Mouse (Mus musculus): ENCODE data around the gene Gm37240.

Gene Gm37240

DNA sequence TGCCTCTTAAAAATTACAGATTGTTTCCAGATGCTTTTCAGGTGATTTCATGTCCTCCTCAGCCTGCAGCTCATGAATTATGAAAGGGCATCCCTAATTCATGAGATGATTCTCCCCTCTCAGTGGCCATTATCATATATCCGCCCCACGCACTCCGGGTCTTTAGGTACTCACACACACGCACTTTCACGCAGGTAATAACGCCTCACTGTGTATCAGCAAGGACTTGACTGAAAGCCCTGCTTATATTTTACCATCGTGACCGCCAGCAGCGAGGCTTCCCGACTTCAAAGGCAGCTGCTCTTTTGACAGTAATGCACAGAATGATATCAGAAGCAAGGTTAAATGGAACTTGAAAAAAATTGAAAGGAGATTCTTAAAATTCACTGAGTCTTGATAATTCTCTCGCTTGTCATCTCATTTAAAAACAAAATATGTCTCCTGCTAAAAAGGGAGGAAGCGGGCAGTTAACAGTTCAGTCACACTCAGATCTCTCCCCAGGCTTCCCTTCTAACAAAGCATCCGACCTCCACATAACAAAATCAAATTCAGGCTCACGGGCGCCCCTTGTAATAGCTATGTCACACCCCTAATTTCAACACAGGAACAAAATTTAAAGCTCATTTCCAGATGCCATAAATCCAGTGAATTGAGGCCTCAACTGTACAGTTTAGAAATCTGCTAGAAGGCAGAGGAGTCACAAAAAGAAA lies 66.3 kb downstream of the Gm37240 start:
- DNase-seq = no peak

DNA sequence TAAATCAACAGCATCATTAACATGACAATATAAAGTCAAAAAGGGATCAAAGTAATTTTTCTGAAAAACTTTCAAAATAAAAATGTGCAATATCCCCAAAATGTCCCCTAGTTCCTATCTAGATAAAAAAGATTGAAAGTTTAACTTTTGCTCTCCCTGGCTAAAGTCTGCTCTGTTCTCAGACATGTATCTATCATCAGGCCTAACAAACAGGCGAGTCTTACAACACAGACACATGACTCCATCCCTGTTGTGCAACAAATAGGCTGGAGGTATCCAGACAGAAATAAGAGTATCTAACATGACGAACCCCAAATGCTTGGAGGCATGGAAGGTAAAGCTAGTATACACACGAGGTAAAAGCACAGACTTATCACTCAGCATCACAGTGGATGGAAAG lies 68.0 kb downstream of the Gm37240 start:
- no peak for DNase-seq

DNA sequence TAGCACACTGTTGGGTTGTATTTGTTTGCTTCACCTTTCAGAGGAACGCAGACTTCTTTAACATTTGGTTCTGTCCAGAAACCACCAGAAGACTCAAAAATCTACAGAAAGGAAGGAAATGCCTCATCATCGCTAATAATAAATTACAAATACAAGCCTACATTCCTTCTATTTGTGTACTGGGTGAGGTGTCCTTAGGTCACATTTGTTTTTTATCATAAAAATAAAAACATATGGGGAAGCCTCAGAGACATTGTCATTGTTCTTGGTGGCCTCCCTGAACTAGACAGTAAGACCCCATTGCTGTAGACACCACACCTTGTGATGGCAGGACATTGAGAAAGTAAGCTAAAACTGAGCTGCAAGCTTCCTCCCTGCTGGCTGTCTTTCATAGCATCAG lies 70.1 kb downstream of the Gm37240 start, which contains the start of gene Fam160a1:
Gene Fam160a1, minus strand, starts transcription at position 101 of the 400 bp plus-strand sequence.
- DNase-seq = no peak

DNA sequence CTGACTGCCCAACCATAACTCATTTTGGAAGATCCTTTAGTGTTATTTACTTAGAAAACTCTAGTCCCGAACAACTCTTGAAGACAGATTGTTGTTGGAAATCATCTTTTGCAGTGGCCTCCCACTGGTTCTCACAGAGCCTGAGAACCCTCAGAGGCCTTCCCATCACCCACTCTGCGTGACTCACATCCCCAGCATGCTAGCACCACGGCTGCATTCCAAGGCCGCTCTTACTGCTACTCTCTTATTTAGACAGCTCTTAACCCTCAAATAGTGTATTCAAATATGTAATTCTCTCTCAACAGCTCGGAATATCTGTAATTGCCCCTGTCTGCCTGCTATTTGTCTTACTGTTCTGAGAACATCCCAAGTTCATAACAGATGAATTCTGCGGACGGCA lies 73.1 kb downstream of the Gm37240 start:
- no peak for DNase-seq

DNA sequence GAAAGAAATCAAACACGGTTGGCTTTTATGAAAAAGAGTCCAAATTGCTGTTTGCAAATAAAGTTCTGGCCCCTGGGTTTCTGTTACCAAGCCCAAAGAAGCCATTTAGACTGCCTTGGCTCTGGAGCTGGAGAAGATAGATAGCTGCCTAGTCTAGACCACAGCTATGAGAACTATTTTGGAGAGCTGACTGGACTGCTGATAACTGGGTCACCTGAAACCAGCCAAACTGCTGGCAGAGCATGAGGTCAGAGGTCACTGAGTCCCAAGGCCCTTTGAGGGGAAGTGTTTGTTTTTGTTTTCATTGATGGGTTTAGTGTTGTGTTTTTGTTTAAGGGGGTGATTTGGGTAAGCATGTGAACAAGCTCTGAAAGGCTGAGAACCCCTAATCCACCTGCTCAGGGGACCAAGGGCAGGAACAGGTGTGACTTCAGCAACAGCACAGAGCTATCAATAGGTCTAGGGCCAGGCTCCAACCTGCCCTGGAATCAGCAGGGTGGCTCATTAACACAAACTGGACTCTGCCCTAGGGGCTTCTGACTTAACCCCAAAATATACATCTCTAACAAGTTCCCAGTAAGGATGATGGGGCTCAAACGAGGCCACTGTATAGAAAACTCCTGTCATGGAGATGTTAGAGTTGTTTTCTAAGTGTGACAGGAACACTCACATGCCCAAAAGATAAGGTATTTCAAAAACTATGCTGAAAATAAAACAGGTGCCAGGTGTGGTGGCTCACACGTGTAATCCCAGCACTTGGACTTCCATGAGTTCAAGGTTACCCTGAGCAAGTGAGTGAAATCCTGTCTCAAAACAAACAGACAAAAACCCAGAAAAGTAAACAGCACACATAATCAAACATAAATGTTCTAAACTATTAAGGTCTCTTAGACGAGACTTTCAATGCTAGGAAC lies 74.0 kb downstream of the Gm37240 start:
- DNase-seq = no peak

DNA sequence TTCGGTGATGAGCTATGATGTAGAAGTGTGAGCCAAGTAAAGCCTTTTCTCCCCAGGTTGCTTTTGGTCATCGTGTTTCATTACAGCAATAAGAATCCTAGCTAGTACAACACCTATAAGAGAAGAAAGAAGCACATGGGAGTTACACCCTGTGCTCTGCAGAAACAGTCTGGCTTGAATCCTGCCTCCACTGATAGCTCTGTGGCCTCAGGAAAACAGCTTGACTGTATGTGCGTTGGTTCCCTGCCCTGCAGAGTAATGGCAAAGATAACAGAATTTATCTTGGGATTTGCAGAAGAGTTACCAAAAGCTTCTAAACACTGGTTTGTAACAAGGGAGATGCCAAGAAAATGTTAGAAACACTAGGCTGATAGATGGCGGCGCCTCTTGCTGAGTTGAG lies 75.3 kb downstream of the Gm37240 start:
- DNase-seq = no peak

DNA sequence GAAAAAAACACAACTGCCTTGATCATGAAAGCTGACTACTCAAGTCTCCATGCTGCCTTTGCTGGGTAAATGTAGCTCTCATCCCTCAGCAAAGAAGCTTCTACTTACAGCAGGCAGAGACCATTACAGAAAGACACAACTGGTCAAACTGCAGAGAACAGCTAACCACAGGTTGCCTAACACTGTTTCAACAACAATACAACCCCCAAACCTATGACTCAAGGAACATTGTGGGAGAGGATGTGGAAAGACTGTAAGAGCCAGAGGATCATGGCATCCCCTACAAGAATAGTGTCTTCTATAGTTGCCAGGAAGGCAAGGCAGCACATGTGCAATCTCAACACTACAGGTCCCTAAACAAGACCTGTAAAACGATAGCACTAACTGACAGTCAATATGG lies 94.2 kb downstream of the Gm37240 start:
- DNase-seq = no peak

DNA sequence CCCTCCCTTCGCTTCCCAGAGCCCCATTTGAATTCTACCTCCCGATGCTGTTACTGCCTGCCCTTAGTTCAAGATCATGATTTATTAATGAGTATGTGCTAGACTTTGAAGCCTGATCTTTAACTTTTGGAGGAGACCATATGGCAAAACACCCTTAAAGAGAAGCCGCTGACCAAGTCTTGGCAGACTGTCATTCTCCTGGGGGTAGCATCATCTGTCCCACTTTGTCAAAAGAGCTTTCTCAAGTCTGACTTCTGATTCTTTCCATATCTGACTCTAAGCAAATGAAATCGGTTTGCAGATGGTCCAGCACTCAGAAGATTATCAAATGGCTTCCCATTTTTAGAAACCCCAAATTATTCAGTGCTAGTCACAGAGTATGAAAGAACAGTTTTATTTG lies 97.6 kb downstream of the Gm37240 start:
- no peak for DNase-seq

DNA sequence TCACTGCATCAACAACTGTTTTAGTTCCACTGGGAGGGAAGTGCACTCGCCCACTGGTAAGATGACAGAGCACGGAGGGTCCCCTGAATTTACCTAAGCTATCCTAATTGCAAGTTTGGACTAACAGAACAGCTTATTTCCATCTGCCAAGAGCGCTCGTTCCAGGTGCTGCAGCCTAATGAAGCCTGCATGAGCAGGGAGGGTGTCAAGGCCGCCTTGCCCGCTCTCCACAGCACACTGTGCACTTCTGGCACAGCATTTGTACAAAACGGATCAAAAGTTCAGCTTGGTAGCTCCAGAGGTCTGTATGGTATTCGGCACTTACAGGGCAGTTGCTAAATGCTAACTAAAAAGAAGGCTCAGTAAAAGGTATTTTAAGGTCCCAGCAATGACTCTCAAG lies 100.8 kb downstream of the Gm37240 start:
- no peak for DNase-seq

DNA sequence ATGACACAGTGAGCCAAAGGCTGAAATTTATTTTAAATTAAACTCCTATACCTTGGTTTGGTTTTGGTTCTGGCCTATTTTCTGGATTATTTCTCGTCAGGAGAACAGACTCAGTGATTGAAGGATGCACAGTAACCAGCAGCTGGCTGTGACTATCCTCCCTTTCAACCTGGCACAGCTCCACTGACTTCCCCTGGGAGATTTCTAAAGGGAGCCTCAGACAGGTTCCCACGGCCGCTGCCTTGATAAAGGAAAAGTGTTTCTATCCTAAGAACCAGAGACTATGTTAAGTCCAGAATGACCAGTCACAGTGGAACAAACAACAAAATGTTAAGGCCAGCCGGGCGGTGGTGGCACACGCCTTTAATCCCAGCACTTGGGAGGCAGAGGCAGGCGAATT lies 106.4 kb downstream of the Gm37240 start:
- no peak for DNase-seq

DNA sequence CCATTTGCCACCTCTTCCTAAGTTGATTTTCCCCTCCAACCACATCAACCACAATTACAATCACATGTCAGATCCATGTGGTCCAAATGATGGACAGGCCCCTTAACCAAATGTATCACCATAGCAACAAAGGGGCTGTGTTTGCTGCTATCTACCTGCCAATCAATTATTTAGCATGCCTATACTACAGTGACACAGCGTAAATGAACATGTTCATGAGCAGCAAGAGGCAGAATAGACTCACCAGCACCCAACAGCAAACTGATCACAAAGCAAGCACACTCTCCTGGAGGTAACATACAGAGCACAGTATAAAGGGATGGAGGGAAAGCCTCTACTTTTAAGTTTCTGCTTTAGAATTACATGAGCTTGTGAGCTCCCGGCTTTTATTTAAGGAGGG lies 107.0 kb downstream of the Gm37240 start:
- DNase-seq = no peak

DNA sequence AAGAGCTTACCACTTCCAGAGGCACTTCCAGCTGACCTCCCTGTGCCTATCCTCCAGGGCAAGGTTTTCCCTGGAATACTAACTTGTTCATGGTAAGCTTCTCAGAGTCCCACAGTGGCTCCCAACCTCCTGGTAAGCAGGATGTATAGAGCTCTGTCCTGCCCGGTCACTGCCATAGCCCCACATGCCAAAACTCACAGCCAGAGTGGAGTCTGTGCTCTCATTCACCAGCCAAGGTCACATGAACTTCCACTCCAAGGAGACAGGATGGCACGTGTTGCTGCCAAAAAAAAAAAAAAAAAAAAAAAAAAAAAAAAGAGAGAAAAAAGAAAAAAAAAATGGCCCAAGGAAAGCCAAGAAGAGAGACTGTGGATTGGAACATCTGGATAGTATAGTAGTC lies 109.5 kb downstream of the Gm37240 start:
- DNase-seq = no peak

DNA sequence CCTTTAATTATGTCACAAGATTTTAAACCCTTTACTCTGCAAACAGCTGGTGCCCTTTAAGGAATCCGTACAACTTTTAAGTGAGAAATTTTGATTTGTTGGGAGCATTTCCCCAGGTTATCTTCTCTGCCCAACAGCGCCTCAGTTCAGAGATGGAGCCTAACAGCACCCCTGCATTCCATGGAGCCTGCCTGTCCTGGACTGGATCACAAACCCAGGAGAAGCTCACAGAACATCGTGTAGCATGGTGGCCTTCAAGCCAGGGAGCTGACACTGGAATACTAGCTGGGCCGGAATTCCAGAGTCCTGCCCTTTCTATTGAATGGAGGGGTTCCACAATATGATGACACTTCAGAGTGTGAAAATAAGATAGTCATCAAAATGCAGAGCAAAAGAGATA lies 110.0 kb downstream of the Gm37240 start:
- no peak for DNase-seq

DNA sequence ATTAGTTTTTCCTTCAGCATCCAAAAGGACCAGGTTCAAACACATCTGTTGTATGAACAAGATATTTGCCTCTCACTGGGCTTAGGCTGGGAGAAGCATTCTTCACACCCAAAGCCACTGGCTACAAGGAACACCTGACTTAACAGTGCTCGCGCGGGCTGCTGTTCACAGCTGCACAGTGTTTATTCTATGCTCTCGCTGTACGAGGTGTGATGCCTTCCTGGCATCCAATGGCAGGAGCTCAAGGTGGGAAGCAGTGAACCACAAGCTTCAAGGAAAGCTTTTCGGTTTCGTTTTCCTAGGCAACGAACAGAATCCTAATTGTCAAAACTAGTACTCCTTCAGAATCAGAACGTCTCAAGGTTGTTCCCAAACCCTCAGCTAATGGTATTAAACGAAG lies 110.6 kb downstream of the Gm37240 start:
- no peak for DNase-seq

DNA sequence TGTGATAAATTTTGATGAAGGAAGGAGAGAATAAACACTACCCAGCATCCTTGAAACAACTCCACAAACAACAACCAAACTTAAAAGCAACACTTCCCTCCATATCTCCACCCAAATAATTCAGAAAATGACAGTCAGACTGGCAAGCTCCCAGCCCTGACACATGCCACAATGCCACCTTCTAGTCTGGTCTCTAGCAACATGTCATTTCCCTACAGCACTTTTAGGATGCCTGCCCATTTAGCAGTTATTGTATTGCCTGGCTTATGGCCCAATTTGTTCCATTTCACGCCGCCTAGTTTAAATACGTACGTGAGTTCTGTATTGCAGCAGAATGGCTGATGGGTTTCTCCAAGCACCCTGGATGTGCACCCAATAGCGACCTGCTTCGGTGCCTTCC lies 111.2 kb downstream of the Gm37240 start:
- no peak for DNase-seq

DNA sequence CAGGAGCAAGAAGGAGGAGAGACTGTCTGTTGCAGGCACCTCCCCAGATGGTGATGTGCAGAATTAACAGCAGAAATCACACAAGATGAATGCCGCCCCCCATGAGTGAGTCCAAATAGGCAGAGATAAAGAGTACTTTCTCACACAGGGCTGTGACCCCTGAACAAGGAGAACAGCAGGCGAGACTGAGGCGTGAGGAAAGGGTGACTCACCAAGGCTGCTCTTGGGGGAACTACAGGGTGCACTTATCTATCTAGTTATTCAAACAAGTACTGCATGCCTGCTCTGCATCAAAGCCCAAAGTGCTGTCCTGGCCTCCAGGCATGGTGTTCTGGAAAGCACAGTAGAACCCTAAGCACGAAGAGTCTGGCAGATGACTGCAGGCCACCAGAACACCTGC lies 113.4 kb downstream of the Gm37240 start:
- no peak for DNase-seq

DNA sequence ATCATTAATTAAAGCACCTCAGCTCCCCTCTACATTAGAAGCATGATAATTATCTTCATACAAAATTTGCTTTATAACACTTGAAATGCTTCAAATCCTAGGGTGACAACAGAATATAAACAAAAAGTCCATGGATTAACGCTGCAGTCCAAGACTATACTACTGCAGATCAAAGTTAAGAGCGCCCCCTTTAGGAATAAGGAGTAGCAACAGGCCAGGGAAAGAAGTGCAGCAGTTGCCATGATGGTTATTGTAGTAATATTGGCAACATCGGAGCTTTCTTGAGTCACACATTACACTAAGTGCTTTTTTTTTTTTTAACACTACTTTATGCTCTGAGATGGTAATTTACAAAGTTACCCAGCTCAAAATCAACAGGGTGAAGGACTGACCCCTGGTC lies 113.9 kb downstream of the Gm37240 start:
- DNase-seq = peak; percentile 24

DNA sequence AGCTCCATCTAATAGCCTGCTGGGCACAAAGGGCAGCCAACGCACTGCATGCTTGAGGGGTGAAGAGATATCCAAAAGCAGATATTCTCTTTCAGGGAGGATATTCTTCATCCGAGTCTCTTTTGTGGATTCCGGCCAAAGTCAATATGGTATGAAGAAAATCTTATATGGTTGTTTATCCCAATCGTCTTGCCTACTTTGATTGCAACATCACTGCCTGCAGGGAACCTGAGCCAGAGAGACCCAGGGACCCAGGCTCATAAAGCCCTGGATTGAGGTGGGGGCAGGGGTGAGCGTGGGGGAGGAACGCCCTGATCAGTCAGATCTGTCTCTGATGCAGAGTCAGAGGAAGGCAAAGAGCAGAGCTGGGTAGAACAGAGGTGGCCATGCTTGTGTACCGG lies 122.4 kb downstream of the Gm37240 start:
- no peak for DNase-seq

DNA sequence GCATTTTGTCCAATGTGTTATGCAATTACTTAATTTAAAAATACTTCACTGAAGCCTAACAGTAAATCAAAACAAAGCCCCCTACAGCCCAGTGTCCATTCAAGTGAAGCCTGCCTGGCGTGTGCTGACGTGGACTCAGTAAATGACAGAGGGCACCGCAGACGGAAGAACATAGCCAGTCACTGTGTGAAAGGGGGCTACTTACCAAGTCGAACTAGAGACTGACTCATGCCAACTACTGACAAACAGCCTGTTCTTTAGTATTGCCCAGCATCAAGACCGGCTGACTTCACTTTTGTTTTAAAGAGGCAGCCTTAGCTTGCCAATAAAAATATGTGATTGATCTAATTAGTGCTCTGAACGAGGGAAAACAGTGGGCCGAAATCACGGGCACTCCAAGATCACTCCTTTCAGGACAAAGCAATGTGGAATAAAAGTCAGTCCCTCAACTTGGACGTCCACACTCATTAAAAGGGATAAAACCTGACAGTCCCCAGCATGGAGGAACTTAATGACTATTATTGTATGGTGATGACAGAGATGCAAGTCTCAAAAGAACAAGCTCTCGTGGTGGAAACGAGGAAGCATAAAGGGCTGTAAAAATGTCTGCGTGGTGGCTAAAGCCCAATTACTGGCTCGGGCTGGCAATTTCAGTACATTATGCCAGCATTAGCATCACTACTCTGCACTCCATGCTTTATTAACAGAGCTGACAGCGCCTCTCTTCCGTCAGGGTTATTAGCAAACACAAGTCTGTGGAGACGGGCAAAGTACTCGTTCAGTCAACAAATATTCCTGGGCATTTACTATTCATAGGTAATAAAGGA lies 123.1 kb downstream of the Gm37240 start:
- no peak for DNase-seq

DNA sequence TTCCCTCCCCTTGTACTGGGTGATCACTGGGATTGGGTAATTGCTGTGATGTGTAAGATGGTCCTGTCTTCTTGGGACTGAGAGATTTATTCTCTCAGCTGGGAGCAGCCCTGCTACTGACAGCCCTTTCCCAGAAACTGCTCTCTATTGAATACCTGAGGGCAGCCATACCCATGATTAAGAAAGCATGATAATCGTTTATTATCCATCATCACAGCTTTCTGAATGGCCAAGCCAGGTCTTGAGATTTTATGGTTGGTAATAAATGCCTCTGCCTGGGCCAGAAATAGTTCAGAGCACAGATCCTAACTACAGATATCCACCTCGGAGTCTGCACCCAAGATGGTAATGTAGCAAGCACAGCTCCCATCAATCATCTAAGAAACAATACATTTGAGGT lies 129.4 kb downstream of the Gm37240 start:
- DNase-seq = no peak

DNA sequence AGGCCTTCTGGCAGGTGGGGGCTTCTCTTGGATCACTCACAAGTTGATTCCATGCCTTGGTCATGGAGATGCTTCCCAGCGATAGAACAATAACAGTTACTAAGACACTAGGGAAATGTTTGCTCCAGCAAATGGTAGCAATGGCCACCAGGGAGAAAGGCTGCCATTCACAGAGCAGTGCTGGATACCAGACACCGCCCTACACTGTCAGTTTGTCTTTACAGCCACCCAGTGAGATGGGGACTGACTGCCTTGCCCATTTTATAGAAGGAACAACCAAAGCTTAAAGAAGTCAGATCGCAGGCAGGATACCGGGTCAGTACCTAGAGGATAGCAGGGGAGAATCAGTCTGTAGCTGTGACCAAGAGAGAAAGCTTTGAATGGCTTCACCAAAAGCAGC lies 129.9 kb downstream of the Gm37240 start:
- DNase-seq = no peak

DNA sequence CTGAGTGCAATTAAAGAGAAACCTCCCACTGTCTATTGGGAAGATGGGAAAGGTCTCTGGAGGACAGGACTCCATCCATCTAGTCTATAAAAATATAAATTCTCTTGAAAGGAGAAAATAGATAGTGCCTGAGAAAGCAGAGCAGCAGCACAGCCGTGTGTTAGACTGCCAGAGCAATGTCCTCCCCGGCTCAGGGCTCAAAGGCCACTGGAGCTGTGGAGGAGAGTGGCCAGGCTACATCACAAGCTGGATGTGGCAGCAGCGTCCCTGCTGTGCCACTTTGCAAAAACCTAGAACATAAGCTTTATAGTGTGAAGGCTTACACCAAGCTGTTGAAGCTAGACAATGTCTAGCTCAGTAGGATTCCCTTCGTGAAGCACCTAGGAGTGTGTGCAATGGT lies 138.0 kb downstream of the Gm37240 start:
- DNase-seq = no peak

DNA sequence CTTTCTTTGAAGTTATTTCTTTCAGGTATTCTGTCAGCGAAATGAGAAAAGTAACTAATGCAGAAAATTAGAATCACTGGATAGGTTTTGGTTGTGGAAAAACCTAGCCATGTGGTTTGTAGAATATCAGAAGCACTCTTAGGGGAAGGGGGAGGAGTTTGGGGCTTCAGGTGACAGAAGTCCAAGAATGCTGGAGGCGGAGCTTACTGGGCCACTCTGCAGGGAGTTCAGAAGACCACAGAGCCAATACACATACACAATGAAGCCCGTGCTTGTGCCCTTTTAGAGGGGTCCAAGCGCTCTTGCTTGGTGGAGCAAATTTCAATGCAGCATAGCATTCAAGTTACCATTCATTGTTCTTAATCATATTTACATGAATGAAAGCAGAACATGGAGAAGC lies 138.5 kb downstream of the Gm37240 start:
- no peak for DNase-seq

DNA sequence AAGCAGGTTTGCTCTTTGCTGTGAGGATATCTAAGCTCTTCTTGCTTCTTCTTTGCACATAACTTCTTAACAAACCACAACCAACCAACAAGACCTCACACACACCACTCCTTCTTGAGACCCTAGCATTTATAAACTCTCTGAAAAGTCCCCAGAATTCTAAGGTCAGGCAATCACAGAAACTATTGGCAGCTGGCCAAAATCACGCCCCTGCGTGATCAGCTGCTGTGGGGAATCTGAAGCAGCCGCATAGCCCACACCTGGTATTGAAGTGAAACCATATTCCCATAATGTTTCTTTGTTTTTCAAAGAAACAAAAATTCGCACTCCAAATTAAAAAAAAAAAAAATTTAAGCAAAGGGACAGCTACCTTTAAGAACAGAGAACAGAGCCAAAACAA lies 141.2 kb downstream of the Gm37240 start:
- no peak for DNase-seq

Data from cerebellum, adult 8-10 months (tissue).